Mouse (Mus musculus): ENCODE measurements around the gene Srrm2. TPM values are rescaled to one million over a fixed set of nuclear protein-coding genes. Genes with fewer than 3 reads are reported as not detected.

Gene Srrm2
- polyA plus RNA-seq, 1 experiment from 2014 or later = 501 TPM

Small RNA genes within 50 kb of the gene (microRNA-seq; reads per million reads assigned to microRNA genes)
- gene Mir5125 = 0.97 reads per million

Other genes with a start within 250 kb of the Srrm2 start
- 16.1 and 18.8 TPM in 2 replicates for gene Zfp213, start 226.3 kb upstream of the Srrm2 start, polyA plus RNA-seq (2015; fragmentation: Nextera tagmentation; extraction: Ambion mirVana)
- 10.3 and 12.7 TPM in 2 replicates for gene Zfp13, start 191.0 kb upstream of the Srrm2 start, polyA plus RNA-seq (2015; fragmentation: Nextera tagmentation; extraction: Ambion mirVana)
- 0.12 and 0.18 TPM in 2 replicates for gene Zscan10, start 189.7 kb upstream of the Srrm2 start, polyA plus RNA-seq (2015; fragmentation: Nextera tagmentation; extraction: Ambion mirVana)
- gene Mmp25, start 145.3 kb upstream of the Srrm2 start, polyA plus RNA-seq (2015; fragmentation: Nextera tagmentation; extraction: Ambion mirVana) = 0.66 and 0.78 TPM in 2 replicates
- gene Bicdl2, start 130.0 kb upstream of the Srrm2 start, polyA plus RNA-seq (2015; fragmentation: Nextera tagmentation; extraction: Ambion mirVana) = 9.9 and 12.2 TPM in 2 replicates
- 73.7 and 84.8 TPM in 2 replicates for gene Hcfc1r1, start 116.9 kb upstream of the Srrm2 start, polyA plus RNA-seq (2015; fragmentation: Nextera tagmentation; extraction: Ambion mirVana)
- gene Thoc6, start 116.7 kb upstream of the Srrm2 start, polyA plus RNA-seq (2015; fragmentation: Nextera tagmentation; extraction: Ambion mirVana) = 37.8 and 39.9 TPM in 2 replicates
- gene Tnfrsf12a, start 113.1 kb upstream of the Srrm2 start, polyA plus RNA-seq (2015; fragmentation: Nextera tagmentation; extraction: Ambion mirVana) = 23.8 and 25.4 TPM in 2 replicates
- gene Cldn6, start 111.3 kb upstream of the Srrm2 start, polyA plus RNA-seq (2015; fragmentation: Nextera tagmentation; extraction: Ambion mirVana) = 92.7 and 122 TPM in 2 replicates
- 1.8 and 2.4 TPM in 2 replicates for gene Cldn9, start 106.5 kb upstream of the Srrm2 start, polyA plus RNA-seq (2015; fragmentation: Nextera tagmentation; extraction: Ambion mirVana)
- gene 1520401A03Rik, start 67.7 kb upstream of the Srrm2 start, polyA plus RNA-seq (2015; fragmentation: Nextera tagmentation; extraction: Ambion mirVana) = 0.06 and 0.22 TPM in 2 replicates
- 47.4 and 49.9 TPM in 2 replicates for gene Pkmyt1, start 64.2 kb upstream of the Srrm2 start, polyA plus RNA-seq (2015; fragmentation: Nextera tagmentation; extraction: Ambion mirVana)
- 22.6 and 23.2 TPM in 2 replicates for gene Paqr4, start 49.7 kb upstream of the Srrm2 start, polyA plus RNA-seq (2015; fragmentation: Nextera tagmentation; extraction: Ambion mirVana)
- 0.49 and 0.74 TPM in 2 replicates for gene Kremen2, start 44.7 kb upstream of the Srrm2 start, polyA plus RNA-seq (2015; fragmentation: Nextera tagmentation; extraction: Ambion mirVana)
- gene Flywch1, start 18.9 kb upstream of the Srrm2 start, polyA plus RNA-seq (2015; fragmentation: Nextera tagmentation; extraction: Ambion mirVana) = 48.9 and 50.5 TPM in 2 replicates
- 18.1 and 23.5 TPM in 2 replicates for gene Flywch2, start 4.5 kb upstream of the Srrm2 start, polyA plus RNA-seq (2015; fragmentation: Nextera tagmentation; extraction: Ambion mirVana)
- 938 and 1,022 TPM in 2 replicates for gene Elob, start 38.6 kb downstream of the Srrm2 start, polyA plus RNA-seq (2015; fragmentation: Nextera tagmentation; extraction: Ambion mirVana)
- gene Prss33, start 45.5 kb downstream of the Srrm2 start, polyA plus RNA-seq (2015; fragmentation: Nextera tagmentation; extraction: Ambion mirVana) = 0.17 TPM in 1 of 2 replicates, not detected in the other
- gene Prss32, start 53.3 kb downstream of the Srrm2 start, polyA plus RNA-seq (2015; fragmentation: Nextera tagmentation; extraction: Ambion mirVana) = 2.9 and 4.0 TPM in 2 replicates
- gene Prss41, start 53.6 kb downstream of the Srrm2 start, polyA plus RNA-seq (2015; fragmentation: Nextera tagmentation; extraction: Ambion mirVana) = 1.6 and 1.9 TPM in 2 replicates
- gene Prss21, start 77.5 kb downstream of the Srrm2 start, polyA plus RNA-seq (2015; fragmentation: Nextera tagmentation; extraction: Ambion mirVana) = not detected in 2 replicates
- gene Dcpp1, start 90.3 kb downstream of the Srrm2 start, polyA plus RNA-seq (2015; fragmentation: Nextera tagmentation; extraction: Ambion mirVana) = not detected in 2 replicates
- gene Dcpp2, start 90.3 kb downstream of the Srrm2 start, polyA plus RNA-seq (2015; fragmentation: Nextera tagmentation; extraction: Ambion mirVana) = not detected in 2 replicates
- gene Dcpp3, start 126.9 kb downstream of the Srrm2 start, polyA plus RNA-seq (2015; fragmentation: Nextera tagmentation; extraction: Ambion mirVana) = not detected in 2 replicates
- gene Sbp, start 151.1 kb downstream of the Srrm2 start, polyA plus RNA-seq (2015; fragmentation: Nextera tagmentation; extraction: Ambion mirVana) = not detected in 2 replicates
- not detected in 2 replicates for gene Sbpl, start 164.7 kb downstream of the Srrm2 start, polyA plus RNA-seq (2015; fragmentation: Nextera tagmentation; extraction: Ambion mirVana)
- 0.45 TPM in 1 of 2 replicates, not detected in the other for gene Prss30, start 190.0 kb downstream of the Srrm2 start, polyA plus RNA-seq (2015; fragmentation: Nextera tagmentation; extraction: Ambion mirVana)
- gene Prss22, start 207.6 kb downstream of the Srrm2 start, polyA plus RNA-seq (2015; fragmentation: Nextera tagmentation; extraction: Ambion mirVana) = 1.9 and 3.0 TPM in 2 replicates
- gene Prss27, start 247.6 kb downstream of the Srrm2 start, polyA plus RNA-seq (2015; fragmentation: Nextera tagmentation; extraction: Ambion mirVana) = 2.4 and 6.3 TPM in 2 replicates

All from stomach, embryonic 15.5 days (tissue).